Mouse (Mus musculus) c-Kit-positive CD71-negative TER-119-negative erythroid progenitor cells, embryonic 14.5 days (primary cell): ENCODE results near the gene Auts2.
A peak's percentile ranks its signal among the peaks of the same experiment; 100 is the strongest.

Experiments used
- DNase-seq: peaks from one replicate; pipeline ENCODE4 v3.0.0-alpha.2; 2013; ENCODE audit warnings: low read depth

Gene Auts2

GRCm38 (mm10) chr5:131457999-131458398, 1085.1 kb downstream of the Auts2 start:
- no peak for DNase-seq

GRCm38 (mm10) chr5:131449181-131449868, 1093.8 kb downstream of the Auts2 start:
- DNase-seq, result no peak

DNA sequence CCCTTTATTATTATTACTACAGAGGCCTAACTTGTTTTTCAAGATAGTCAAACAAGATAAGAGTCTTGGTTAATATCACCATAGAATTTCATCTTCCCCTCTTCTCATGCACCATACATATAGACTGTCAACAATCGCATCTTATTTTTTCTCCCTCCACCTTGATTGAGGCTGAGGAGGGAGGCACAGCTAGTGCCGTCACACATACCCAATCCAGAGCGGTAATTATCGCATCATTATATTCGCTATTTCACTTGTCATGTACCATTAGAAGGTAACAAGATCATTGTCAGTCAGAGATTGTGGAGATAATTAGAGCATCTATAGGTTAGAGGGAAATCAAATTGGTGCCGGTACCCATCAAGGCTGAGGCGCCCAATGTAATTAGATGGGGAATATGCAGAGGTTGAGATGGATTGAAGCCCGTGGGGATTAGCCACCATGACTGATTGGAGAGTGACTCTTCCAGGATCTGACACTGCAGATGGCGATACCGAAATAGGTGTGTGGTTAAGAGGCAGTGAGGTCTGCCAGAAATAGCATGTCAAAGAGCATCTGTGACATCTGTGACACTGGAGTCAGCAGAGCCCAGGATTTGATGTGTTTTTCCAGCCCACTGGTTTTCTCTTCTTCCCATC, 1107.8 kb downstream of the Auts2 start:
- DNase-seq, result no peak

GRCm38 (mm10) chr5:131433291-131433690, 1109.9 kb downstream of the Auts2 start:
- DNase-seq, result no peak

DNA sequence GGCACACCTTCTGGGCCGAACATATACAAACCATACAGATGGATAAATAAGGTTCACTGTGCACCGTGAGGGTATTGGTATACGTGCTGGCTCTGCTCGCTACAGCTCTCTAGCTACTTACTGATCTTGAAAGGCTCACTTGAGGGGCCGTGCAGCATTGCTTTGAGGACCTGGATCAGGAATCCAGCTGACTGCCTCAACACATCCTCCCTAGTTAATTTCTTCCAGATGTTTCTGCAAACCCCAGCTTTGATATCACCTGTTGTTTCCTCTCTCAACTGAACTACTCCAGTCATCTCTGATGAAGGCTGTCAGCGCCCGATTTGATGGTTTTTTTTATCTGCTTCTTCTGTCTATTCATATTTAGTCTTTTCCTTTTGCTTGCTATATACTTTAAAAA, 1111.2 kb downstream of the Auts2 start:
- no peak for DNase-seq

DNA sequence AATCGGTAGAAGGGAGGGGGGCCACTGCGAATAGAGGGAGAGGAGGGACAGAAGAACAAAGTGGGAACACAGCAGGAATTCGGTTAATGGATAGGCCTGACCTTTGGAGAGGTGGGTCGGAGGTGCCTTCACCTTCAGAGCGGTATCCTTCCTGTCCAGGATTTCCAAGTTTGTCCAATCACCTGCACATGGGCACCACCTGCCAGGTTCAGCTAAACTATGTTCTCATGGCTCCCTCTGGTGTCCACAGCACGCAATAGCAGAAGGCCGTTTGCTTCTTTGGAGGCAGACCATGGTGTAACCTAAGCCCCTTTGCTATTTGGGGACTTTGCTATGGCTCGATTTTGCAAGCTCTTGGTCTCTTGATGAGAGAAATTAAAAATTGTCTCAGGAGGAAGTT, 1113.0 kb downstream of the Auts2 start:
- DNase-seq, result peak; percentile 20

DNA sequence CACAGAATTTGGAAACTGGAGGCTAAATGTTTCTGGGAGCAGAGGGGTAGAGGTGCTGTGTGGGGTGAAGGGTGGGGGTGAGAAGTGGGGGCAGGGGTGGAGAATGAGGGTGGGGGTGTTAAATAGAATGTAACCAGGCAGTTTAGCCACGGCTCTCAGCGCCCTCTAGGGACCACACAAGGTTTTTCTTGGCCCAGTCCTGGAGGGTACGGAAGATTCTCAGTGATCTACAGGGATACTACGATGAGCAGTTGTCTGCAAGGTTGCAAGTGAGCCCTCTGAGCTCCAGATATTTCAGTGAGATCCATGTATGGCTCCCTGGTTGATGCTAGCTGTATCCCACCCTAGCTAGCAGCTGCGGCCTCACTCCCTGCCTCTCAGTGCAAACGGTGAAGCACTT, 1113.6 kb downstream of the Auts2 start:
- no peak for DNase-seq

GRCm38 (mm10) chr5:131427734-131428413, 1115.3 kb downstream of the Auts2 start:
- peak; percentile 43 for DNase-seq

DNA sequence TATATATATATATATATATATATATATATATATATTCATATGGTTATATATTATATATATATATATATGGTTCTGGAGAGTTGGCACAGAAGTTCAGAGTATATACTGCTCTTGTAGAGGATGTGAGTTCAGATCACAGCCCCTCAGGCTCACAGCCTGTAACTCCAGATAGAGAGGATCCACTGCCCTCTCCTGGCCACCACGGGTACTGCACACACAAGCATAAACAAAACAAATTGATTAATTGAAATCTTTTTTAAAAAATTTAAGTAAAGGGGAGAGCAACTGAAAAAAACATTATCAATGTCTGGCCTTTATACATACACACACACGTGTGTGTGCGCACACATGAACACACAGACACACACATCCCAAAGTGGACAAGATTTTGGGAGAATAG, 1120.4 kb downstream of the Auts2 start:
- no peak for DNase-seq

DNA sequence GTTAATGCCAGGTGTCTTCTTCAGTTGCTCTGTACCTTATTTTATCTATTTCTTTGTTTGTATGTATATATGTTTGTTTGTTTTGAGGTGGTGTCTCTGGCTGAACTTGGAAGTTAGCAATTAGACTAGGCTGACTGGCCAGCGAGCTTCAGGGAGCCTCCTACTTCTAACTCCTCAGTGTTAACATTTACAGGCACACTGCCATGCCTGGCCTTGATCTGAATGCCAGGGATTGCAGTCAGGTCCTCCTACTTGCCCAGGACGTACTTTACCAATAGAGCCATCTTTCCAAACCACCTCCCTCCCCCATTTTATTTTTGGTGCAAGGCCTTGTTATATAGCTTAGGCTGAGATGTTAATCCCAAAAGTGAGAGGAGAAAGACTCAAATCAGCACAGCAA, 1122.7 kb downstream of the Auts2 start:
- DNase-seq, result no peak

DNA sequence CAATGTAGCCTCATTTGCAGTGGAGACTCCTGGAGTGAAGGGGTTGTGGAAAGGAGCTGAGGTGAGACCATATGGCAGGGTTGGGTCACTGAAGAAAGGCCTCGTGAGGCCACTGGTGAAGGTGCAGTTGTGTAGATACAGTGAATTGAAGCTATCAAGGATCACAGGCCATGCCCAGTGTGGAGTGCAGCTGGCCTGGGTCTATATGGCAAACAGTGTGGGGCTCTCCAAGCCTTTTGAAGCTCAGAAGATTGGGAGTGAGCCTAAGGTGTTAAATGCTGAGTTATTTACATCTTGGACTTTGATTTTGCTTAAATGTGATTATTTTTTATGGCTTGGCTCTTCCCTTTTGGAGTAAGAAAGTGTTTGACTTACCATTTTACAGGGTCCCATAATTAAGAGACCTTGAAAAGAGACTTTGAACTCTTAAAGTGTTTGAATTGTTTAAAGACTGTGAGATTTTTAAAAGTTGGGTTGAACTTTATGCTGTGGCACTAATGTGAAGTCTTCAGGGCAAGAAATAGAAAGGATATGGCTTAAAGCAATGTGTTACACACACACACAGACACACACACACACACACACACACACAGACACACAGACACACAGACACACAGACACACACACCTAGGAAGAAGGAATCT, 1127.1 kb downstream of the Auts2 start:
- DNase-seq, result no peak

DNA sequence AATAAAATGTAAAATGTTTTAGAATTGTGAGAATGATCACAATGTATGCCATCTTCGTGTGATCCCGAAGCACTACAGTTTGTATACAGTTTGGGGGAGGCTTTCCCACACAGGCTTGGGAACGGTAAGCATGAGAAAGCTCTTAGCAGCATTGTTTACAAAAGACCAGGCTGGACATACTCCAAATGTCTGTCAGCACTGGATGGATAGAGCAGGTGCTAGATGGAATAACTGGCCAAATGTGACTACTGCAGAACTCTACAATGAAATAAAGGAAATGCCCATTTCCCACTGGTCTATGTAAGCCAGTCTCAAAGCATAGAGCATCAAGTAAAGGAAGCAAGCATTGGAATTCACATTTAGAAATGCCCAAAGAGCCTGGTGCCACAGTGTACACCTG, 1144.9 kb downstream of the Auts2 start:
- DNase-seq, result no peak

DNA sequence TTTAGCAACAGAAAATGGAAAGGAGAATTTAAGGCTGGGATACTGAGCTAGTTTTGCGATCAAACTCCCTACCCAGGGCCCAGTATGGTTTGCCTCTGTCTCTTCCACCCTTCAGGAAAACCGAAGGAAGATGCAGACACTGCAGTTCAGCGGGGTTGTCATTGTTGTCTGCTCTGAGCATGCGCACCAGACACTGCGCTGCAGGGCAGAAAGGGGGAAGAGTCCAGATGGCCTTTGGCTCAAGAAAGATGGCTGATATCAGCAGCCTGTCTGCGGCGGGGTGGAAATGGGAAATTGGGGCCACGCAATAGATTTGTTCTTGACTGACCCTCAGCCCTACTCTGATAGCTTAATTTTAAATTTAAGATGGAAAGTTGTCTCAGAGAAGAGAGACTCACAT, 1147.4 kb downstream of the Auts2 start:
- DNase-seq, result no peak
